Mouse (Mus musculus) ES-E14 (cell line): ENCODE measurements at regions not wholly inside any gene's neighbourhood (a gene's known extent, or its start where the extent isn't known, plus 50 kb on each side); places are given as distances from the start of the nearest gene placed in this dataset.

Experiments used
- DNase-seq: peaks from one replicate; pipeline ENCODE4 v3.0.0-alpha.2; 2013; ENCODE audit warnings: low read depth, low spot score
- H3K27ac ChIP-seq: 2 replicates; pipeline ENCODE4 v1.5.1; 2012; ENCODE audit warnings: low read depth, mild to moderate bottlenecking, low read length, moderate library complexity, mixed read lengths; ENCODE audit not compliant: poor library complexity, insufficient read depth, severe bottlenecking
- H3K36me3 ChIP-seq: 2 replicates; pipeline ENCODE4 v1.6.1; 2012; ENCODE audit warnings: mild to moderate bottlenecking, low read length, moderate library complexity, mixed read lengths; ENCODE audit not compliant: control insufficient read depth, poor library complexity, insufficient read depth, severe bottlenecking
- H3K4me1 ChIP-seq, 2 experiments: fragments of 150-350 bp in 1 of 2; sonication (generic) in 1 of 2; 2 replicates each; pipeline ENCODE4 v1.6.1; 2012; ENCODE audit warnings: low read length in 2 of 2, mild to moderate bottlenecking in 1 of 2, mixed read lengths in 1 of 2; ENCODE audit not compliant: control insufficient read depth in 2 of 2, insufficient read depth in 2 of 2, poor library complexity in 1 of 2
- H3K4me3 ChIP-seq, 2 experiments: fragments of 150-350 bp in 1 of 2; sonication (generic) in 1 of 2; 2 replicates each; pipeline ENCODE4 v1.5.1; 2012; ENCODE audit warnings: low read length in 2 of 2, low read depth in 1 of 2, mild to moderate bottlenecking in 1 of 2, mixed read lengths in 1 of 2; ENCODE audit not compliant: insufficient read depth in 1 of 2, poor library complexity in 1 of 2, severe bottlenecking in 1 of 2
- H3K9ac ChIP-seq: 2 replicates; pipeline ENCODE4 v1.6.1; 2012; ENCODE audit warnings: low read depth, mild to moderate bottlenecking, low read length, mixed read lengths; ENCODE audit not compliant: poor library complexity, insufficient read depth, severe bottlenecking
- H3K9me3 ChIP-seq: fragments of 150-350 bp; sonication (generic); 2 replicates; pipeline ENCODE4 v1.6.1; 2012; ENCODE audit warnings: low read depth, mild to moderate bottlenecking, low read length; ENCODE audit not compliant: control insufficient read depth, insufficient read depth
- CHD2 ChIP-seq: IDR thresholded peaks from 2 replicates; pipeline ENCODE4 v1.6.1; 2014; ENCODE audit warnings: mild to moderate bottlenecking, low read depth, low read length, inconsistent platforms
- HCFC1 ChIP-seq: IDR thresholded peaks from 2 replicates; pipeline ENCODE4 v1.6.1; 2012; ENCODE audit warnings: low read length, inconsistent platforms, borderline replicate concordance; ENCODE audit not compliant: insufficient read depth
- MAFK ChIP-seq: IDR thresholded peaks from 2 replicates; pipeline ENCODE4 v1.6.1; 2014; ENCODE audit warnings: mild to moderate bottlenecking, low read depth, low read length, inconsistent platforms; ENCODE audit not compliant: insufficient read depth
- ZC3H11A ChIP-seq: IDR thresholded peaks from 2 replicates; pipeline ENCODE4 v1.6.1; 2012; ENCODE audit warnings: low read depth, mild to moderate bottlenecking, inconsistent platforms, low read length, borderline replicate concordance
- ZNF384 ChIP-seq: IDR thresholded peaks from 2 replicates; pipeline ENCODE4 v1.6.1; 2012; ENCODE audit warnings: low read depth, low read length, inconsistent platforms
- in situ Hi-C, 2 experiments: fragments of 600-800 bp; cut with MboI; formaldehyde crosslinking; loops; one replicate each; pipeline ENCODE4 v1.15.1; 2025; ENCODE audit warnings: low sequenced_read_pairs in 2 of 2, inconsistent platforms in 1 of 2; ENCODE audit not compliant: unreplicated experiment in 2 of 2

DNA sequence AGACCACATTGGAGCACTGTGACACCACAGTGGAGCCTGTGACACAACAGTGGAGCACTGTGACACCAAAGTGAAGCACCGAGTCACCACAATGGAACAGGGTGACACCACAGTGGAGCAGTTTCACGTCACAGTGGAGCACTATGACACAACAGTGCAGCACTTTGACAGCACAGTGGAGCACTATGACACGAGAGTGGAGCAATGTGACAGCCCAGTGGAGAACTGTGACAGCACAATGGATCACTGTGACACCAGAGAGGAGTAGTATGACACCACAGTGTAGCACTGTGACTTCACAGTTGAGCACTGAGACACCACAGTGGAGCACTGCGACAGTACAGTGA lies 114.1 kb upstream of the Vmn1r2 start:
- no peak overlapping the region for H3K4me3 ChIP-seq
- H3K27ac ChIP-seq = no peak overlapping the region
- no peaks in the 10 kb centered on the region for H3K36me3 ChIP-seq
- no peak overlapping the region for H3K9ac ChIP-seq
- TF ChIP-seq ZNF384 (no peak), HCFC1 (no peak), MAFK (no peak), ZC3H11A (no peak), CHD2 (no peak)
- no peaks in the 10 kb centered on the region for H3K4me1 ChIP-seq
- in situ Hi-C loops = no loop called here
- no peak for DNase-seq
- H3K9me3 ChIP-seq = no peaks in the 10 kb centered on the region

DNA sequence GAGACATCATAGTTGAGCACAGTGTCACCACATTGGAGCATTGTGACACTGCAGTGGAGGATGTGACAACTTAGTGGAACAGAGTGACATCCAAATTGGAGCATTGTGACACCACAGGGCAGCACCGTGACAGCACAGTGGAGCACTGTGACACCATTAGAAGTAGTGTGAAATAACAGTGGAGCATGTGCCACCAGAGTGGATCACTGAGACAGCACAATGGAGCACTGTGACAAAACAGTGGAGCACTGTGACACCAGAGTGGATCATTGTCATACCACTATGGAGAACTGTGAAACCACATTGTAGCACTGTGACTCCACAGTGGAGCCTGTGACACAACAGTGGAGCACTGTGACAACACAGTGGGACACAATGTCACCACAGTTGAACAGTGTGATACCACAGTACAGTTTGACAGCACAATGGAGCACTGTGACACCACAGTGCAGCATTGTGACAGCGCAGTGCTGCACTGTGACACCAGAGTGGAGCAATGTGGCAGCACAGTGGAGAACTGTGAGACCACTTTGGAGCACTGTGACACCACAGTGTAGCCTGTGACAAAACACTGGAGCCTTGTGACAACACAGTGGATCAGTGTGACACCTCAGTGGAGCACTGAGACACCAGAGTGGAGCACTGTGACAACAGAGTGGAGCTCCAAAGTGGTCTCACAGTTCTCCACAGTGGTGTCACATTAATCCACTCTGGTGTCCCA lies 113.5 kb upstream of the Vmn1r2 start:
- Histone ChIP-seq H3K9me3 (no peaks in the 10 kb centered on the region), H3K4me1 (no peaks in the 10 kb centered on the region), H3K36me3 (no peaks in the 10 kb centered on the region), H3K9ac (no peak overlapping the region), H3K27ac (no peak overlapping the region), H3K4me3 (no peak overlapping the region)
- DNase-seq = no peak
- TF ChIP-seq MAFK = no peak
- TF ChIP-seq ZC3H11A = no peak
- TF ChIP-seq HCFC1 = no peak
- no peak for TF ChIP-seq CHD2
- no peak for TF ChIP-seq ZNF384
- in situ Hi-C loops = no loop called here

DNA sequence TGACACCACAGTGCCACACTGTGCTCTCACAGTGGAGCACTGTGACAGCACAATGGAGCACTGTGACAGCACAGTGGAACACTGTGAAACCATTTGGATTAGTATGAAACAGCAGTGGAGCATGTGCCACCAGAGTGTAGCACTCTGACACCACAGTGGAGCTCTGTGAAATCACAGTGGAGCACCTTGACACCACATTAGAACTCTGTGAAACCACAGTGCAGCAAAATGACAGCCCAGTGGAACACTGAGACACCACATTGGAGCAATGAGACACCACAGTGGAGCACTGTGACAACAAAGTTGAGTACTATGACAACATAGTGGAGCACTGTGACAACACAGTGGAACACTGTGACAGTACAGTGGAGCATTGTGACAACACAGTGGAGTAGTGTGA lies 112.2 kb upstream of the Vmn1r2 start:
- in situ Hi-C loops = no loop called here
- no peaks in the 10 kb centered on the region for H3K9me3 ChIP-seq

DNA sequence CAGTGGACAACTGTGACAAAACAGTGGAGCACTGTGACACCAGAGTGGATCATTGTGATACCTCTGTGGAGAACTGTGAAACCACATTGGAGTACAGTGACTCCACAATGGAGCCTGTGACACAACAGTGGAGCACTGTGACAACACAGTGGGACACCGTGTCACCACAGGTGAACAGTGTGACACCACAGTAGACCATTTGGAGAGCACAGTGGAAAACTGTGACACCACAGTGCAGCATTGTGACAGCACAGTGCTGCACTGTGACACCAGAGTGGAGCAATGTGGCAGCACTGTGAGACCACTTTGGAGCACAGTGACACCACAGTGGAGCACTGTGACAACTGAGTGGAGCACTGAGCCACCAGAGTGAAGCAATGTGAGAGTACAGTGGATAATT lies 111.7 kb upstream of the Vmn1r2 start:
- TF ChIP-seq ZNF384 (no peak), CHD2 (no peak)
- Histone ChIP-seq H3K9me3 (no peaks in the 10 kb centered on the region), H3K9ac (no peak overlapping the region), H3K36me3 (no peaks in the 10 kb centered on the region), H3K4me3 (no peak overlapping the region), H3K27ac (no peak overlapping the region), H3K4me1 (no peaks in the 10 kb centered on the region)
- in situ Hi-C loops = no loop called here
- no peak for DNase-seq

More for the DNA sequence above, 112.2 kb upstream of the Vmn1r2 start:
- Histone ChIP-seq H3K4me3 (no peak overlapping the region), H3K36me3 (no peaks in the 10 kb centered on the region), H3K4me1 (no peaks in the 10 kb centered on the region), H3K27ac (no peak overlapping the region), H3K9ac (no peak overlapping the region)
- no peak for DNase-seq
- no peak for TF ChIP-seq HCFC1
- no peak for TF ChIP-seq ZNF384
- TF ChIP-seq CHD2 = no peak
- no peak for TF ChIP-seq MAFK
- no peak for TF ChIP-seq ZC3H11A

DNA sequence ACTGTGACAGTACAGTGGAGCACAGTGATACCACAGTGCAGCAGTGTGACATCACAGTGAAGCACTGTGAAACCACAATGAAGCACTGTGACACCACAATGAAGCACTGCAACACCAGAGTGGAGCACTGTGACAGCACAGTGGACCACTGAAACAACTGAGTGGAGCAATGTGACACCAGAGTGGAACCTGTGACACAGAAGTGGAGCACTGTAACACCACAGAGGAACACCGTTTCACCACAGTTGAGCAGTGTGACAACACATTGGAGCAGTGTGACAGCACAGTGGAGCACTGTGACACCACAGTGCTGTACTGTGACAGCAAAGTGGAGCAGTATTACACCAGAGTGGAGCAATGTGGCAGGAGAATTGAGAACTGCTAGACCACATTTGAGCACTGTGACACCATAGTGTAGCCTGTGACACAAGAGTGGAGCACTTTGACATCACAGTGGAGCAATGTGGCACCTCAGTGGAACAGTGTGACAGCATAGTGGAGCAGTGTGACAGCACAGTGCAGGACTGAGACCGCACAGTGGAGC lies 107.5 kb upstream of the Vmn1r2 start:
- Histone ChIP-seq H3K4me3 (no peak overlapping the region), H3K9ac (no peak overlapping the region), H3K4me1 (no peaks in the 10 kb centered on the region), H3K9me3 (no peaks in the 10 kb centered on the region), H3K36me3 (no peaks in the 10 kb centered on the region), H3K27ac (no peak overlapping the region)
- no peak for DNase-seq
- in situ Hi-C loops = no loop called here
- no peak for TF ChIP-seq CHD2
- no peak for TF ChIP-seq HCFC1
